Comparison of ENCODE assay signal across 12 mouse cellular contexts in genomic region chr4:140787414-140787813, GRCm38 (mm10). TPM values are rescaled to one million over a fixed set of nuclear protein-coding genes. Genes with fewer than 3 reads are reported as not detected.
DNase-seq lines count a peak whose midpoint lies in the region; ATAC-seq and TF ChIP-seq lines count a peak whose summit lies in the region.
"Had no signal": no experiment of that assay in that cellular context is flagged by ENCODE, and none has a peak within 500 bp of the region (broad histone marks: within the 10 kb centered on the region; RNA-seq: fewer than 3 reads in every experiment).

No protein-coding gene starts in this region.

- no peaks in the 10 kb centered on the region for H3K27me3 ChIP-seq in heart, postnatal 0 days (ENCODE audit: control insufficient read depth, insufficient read depth, low read length)
- H3K27me3 ChIP-seq in liver, embryonic 15.5 days: no peaks in the 10 kb centered on the region
- H3K27me3 ChIP-seq in myocyte (ENCODE audit: control insufficient read depth, insufficient read depth, insufficient read length): peaks cover 4% of the 10 kb centered on the region
- H3K27me3 ChIP-seq: forebrain, embryonic 15.5 days had no signal

- no peak overlapping the region for H3ac ChIP-seq in myocyte (ENCODE audit: control insufficient read depth, insufficient read length)

- peak; percentile 27 for DNase-seq in thymus, postnatal 0 days (ENCODE audit: low spot score)
- no peak for DNase-seq in thymus, postnatal 14 days
- DNase-seq in heart, postnatal 0 days (ENCODE audit: low spot score): peak; percentile 33
- no peak for DNase-seq in left cerebral cortex, adult 18-20 months (ENCODE audit: low spot score in 2 of 2)
- no peak for DNase-seq in ovary, postnatal 36 days (ENCODE audit: low spot score)

- no peak overlapping the region for H3K9ac ChIP-seq in heart, postnatal 0 days (replicated peaks; ENCODE audit: low read depth, low read length)
- H3K9ac ChIP-seq in liver, embryonic 15.5 days: no peak overlapping the region
- H3K9ac ChIP-seq: forebrain, embryonic 15.5 days had no signal

- no peak overlapping the region for H3K4me3 ChIP-seq in heart, postnatal 0 days (ENCODE audit: low read depth, low read length)
- H3K4me3 ChIP-seq in liver, embryonic 15.5 days (replicated peaks): no peak overlapping the region
- H3K4me3 ChIP-seq in myocyte: no peak overlapping the region
- H3K4me3 ChIP-seq: forebrain, embryonic 15.5 days had no signal

- H3K79me2 ChIP-seq in myocyte (ENCODE audit: control insufficient read depth, insufficient read depth): no peaks in the 10 kb centered on the region

- TF ChIP-seq CTCF in heart, postnatal 0 days (IDR thresholded peaks at IDR 0.05; ENCODE audit: low read depth): no peak

- 0 out of 2 replicates have a peak, but pooled peaks have one; percentile 21 for ATAC-seq in heart, postnatal 0 days (ENCODE audit: insufficient read depth, low read depth)
- peak; percentile 18; the same call in 1 of the 2 replicates for ATAC-seq in liver, embryonic 15.5 days (ENCODE audit: insufficient read depth)
- ATAC-seq: forebrain, embryonic 15.5 days had no signal

- no peaks in the 10 kb centered on the region for H3K4me1 ChIP-seq in heart, postnatal 0 days (ENCODE audit: control insufficient read depth, insufficient read depth)
- H3K4me1 ChIP-seq in liver, embryonic 15.5 days (replicated peaks): peaks cover 12% of the 10 kb centered on the region; the same call in 1 of the 2 replicates
- H3K4me1 ChIP-seq: forebrain, embryonic 15.5 days had no signal

- no peaks in the 10 kb centered on the region for H3K9me3 ChIP-seq in heart, postnatal 0 days (replicated peaks; ENCODE audit: control insufficient read depth, low read length)
- H3K9me3 ChIP-seq in liver, embryonic 15.5 days (replicated peaks): no peaks in the 10 kb centered on the region
- H3K9me3 ChIP-seq: forebrain, embryonic 15.5 days had no signal

- no peak for TF ChIP-seq EP300 in heart, postnatal 0 days (IDR thresholded peaks at IDR 0.05; ENCODE audit: low read depth)

- H3K36me3 ChIP-seq in heart, postnatal 0 days (replicated peaks; ENCODE audit: control insufficient read depth, insufficient read depth, low read length): no peaks in the 10 kb centered on the region
- H3K36me3 ChIP-seq in liver, embryonic 15.5 days (replicated peaks): no peaks in the 10 kb centered on the region
- no peaks in the 10 kb centered on the region for H3K36me3 ChIP-seq in myocyte (ENCODE audit: control insufficient read depth, insufficient read depth)
- H3K36me3 ChIP-seq: forebrain, embryonic 15.5 days; G1E had no signal

- no peak for TF ChIP-seq POLR2A in myocyte (IDR thresholded peaks at IDR 0.05; ENCODE audit: insufficient read length, low read depth)

- H3K27ac ChIP-seq in heart, postnatal 0 days (ENCODE audit: low read depth): no peak overlapping the region
- peak overlapping the region; percentile 57 for H3K27ac ChIP-seq in liver, embryonic 15.5 days (replicated peaks)
- H3K27ac ChIP-seq: forebrain, embryonic 15.5 days had no signal

- no peak overlapping the region for H3K4me2 ChIP-seq in heart, postnatal 0 days (ENCODE audit: low read depth, low read length)
- no peak overlapping the region for H3K4me2 ChIP-seq in liver, embryonic 15.5 days
- no peak overlapping the region for H3K4me2 ChIP-seq in myocyte (ENCODE audit: low read depth)
- H3K4me2 ChIP-seq: forebrain, embryonic 15.5 days; midbrain, embryonic 11.5 days had no signal

- 67% methylated on average over 4 of the region's 4 CpGs for WGBS in heart, postnatal 0 days
- 25% methylated on average over 4 of the region's 4 CpGs for WGBS in liver, embryonic 15.5 days (ENCODE audit: insufficient replicate concordance)

TF ChIP-seq in myocyte, 11 proteins besides CTCF, POLR2A, EP300 and RAD21:
- TF ChIP-seq TCF12 (IDR thresholded peaks at IDR 0.05; ENCODE audit: insufficient read depth, poor library complexity, severe bottlenecking): no peak
- 0 out of 2 replicates have a peak, but pooled peaks have one; percentile 4 for TF ChIP-seq CEBPB (IDR thresholded peaks at IDR 0.05; ENCODE audit: insufficient read depth, poor library complexity, severe bottlenecking)
- no peak for TF ChIP-seq E2F4 (IDR thresholded peaks at IDR 0.05; ENCODE audit: insufficient read depth)
- TF ChIP-seq MYOG (IDR thresholded peaks at IDR 0.05; ENCODE audit: control insufficient read depth in 1 of 3, insufficient read depth in 1 of 3, insufficient read length in 2 of 3, low read depth in 2 of 3): peak; percentile 18 to 85 (median 21)
- no peak for TF ChIP-seq USF1 (IDR thresholded peaks at IDR 0.05; ENCODE audit: low read depth)
- TF ChIP-seq TCF3 (IDR thresholded peaks at IDR 0.05; ENCODE audit: insufficient read length, low read depth): peak; percentile 55
- peak; percentile 59 to 87 (median 65) for TF ChIP-seq MYOD1 (IDR thresholded peaks at IDR 0.05; ENCODE audit: control insufficient read depth in 1 of 3, insufficient read length in 2 of 3, low read depth in 2 of 3)
- no peak for TF ChIP-seq REST (IDR thresholded peaks at IDR 0.05; ENCODE audit: insufficient read depth, insufficient read length)
- TF ChIP-seq SRF (IDR thresholded peaks at IDR 0.05; ENCODE audit: control insufficient read depth, insufficient read length, low read depth): no peak
- TF ChIP-seq MAX (IDR thresholded peaks at IDR 0.05; ENCODE audit: low read depth): no peak
- no peak for TF ChIP-seq POLR2AphosphoS2 (IDR thresholded peaks at IDR 0.05; ENCODE audit: insufficient read length, low read depth)

RNA-seq across cellular contexts. Expression of gene Padi4, which starts 13.4 kb away (rescaled TPM):
- 12.4 and 13.0 TPM in 2 replicates for polyA plus RNA-seq in thymus, postnatal 0 days (2015; fragmentation: Nextera tagmentation; extraction: Ambion mirVana)
- total RNA-seq in heart, postnatal 0 days (2014; rRNA removed; ENCODE audit: low replicate concordance): 2.4 and 2.7 TPM in 2 replicates
- 1.1 and 1.2 TPM in 2 replicates for polyA plus RNA-seq in heart, postnatal 0 days (2015; fragmentation: Nextera tagmentation; extraction: Ambion mirVana)
- polyA plus RNA-seq in liver, embryonic 15.5 days (2015; fragmentation: Nextera tagmentation; extraction: Ambion mirVana): 2.8 and 4.1 TPM in 2 replicates
- 1.4 TPM for polyA plus RNA-seq in myocyte (2012; fragmentation: generic; extraction: Trizol)
- not detected for total RNA-seq in left cerebral cortex, adult 18-20 months (2021)
- total RNA-seq: G1E had no signal

RNA-seq across cellular contexts. Expression of gene Padi3, which starts 23.0 kb away (rescaled TPM):
- 1.2 and 1.5 TPM in 2 replicates for polyA plus RNA-seq in thymus, postnatal 0 days (2015; fragmentation: Nextera tagmentation; extraction: Ambion mirVana)
- 0.04 TPM in 1 of 2 replicates, not detected in the other for total RNA-seq in heart, postnatal 0 days (2014; rRNA removed; ENCODE audit: low replicate concordance)
- 0.11 TPM in 2 replicates for polyA plus RNA-seq in heart, postnatal 0 days (2015; fragmentation: Nextera tagmentation; extraction: Ambion mirVana)
- 0.12 and 0.17 TPM in 2 replicates for polyA plus RNA-seq in liver, embryonic 15.5 days (2015; fragmentation: Nextera tagmentation; extraction: Ambion mirVana)
- polyA plus RNA-seq in myocyte (2012; fragmentation: generic; extraction: Trizol): 2.8 TPM
- not detected for total RNA-seq in left cerebral cortex, adult 18-20 months (2021)
- total RNA-seq: adrenal gland, postnatal 4 days; neutrophil, adult 5-6 weeks had no signal
- polyA plus RNA-seq: forebrain, embryonic 15.5 days; midbrain, embryonic 11.5 days had no signal

RNA-seq across cellular contexts. Expression of gene Padi6, which starts 45.0 kb away (rescaled TPM):
- 0.46 and 0.77 TPM in 2 replicates for polyA plus RNA-seq in thymus, postnatal 0 days (2015; fragmentation: Nextera tagmentation; extraction: Ambion mirVana)
- total RNA-seq in heart, postnatal 0 days (2014; rRNA removed; ENCODE audit: low replicate concordance): not detected in 2 replicates
- polyA plus RNA-seq in heart, postnatal 0 days (2015; fragmentation: Nextera tagmentation; extraction: Ambion mirVana): 0.07 TPM in 1 of 2 replicates, not detected in the other
- polyA plus RNA-seq in liver, embryonic 15.5 days (2015; fragmentation: Nextera tagmentation; extraction: Ambion mirVana): not detected in 2 replicates
- polyA plus RNA-seq in myocyte (2012; fragmentation: generic; extraction: Trizol): 0.20 TPM
- under 1 TPM in 1 of 2 experiments, not detected in 1; 0.66 TPM for total RNA-seq in left cerebral cortex, adult 18-20 months (2021)
- total RNA-seq: G1E had no signal
- polyA plus RNA-seq: G1E; midbrain, embryonic 11.5 days had no signal

RNA-seq across cellular contexts. Expression of gene Padi1, which starts 58.2 kb away (rescaled TPM):
- polyA plus RNA-seq in thymus, postnatal 0 days (2015; fragmentation: Nextera tagmentation; extraction: Ambion mirVana): 0.41 and 0.64 TPM in 2 replicates
- total RNA-seq in heart, postnatal 0 days (2014; rRNA removed; ENCODE audit: low replicate concordance): not detected in 2 replicates
- polyA plus RNA-seq in heart, postnatal 0 days (2015; fragmentation: Nextera tagmentation; extraction: Ambion mirVana): 0.04 TPM in 1 of 2 replicates, not detected in the other
- 0.02 and 0.03 TPM in 2 replicates for polyA plus RNA-seq in liver, embryonic 15.5 days (2015; fragmentation: Nextera tagmentation; extraction: Ambion mirVana)
- 0.06 TPM for polyA plus RNA-seq in myocyte (2012; fragmentation: generic; extraction: Trizol)
- total RNA-seq in left cerebral cortex, adult 18-20 months (2021): not detected
- total RNA-seq: adrenal gland, postnatal 4 days had no signal
- polyA plus RNA-seq: forebrain, embryonic 15.5 days had no signal

Comparison
In these comparisons a context has a peak if more than half of its experiments do, and no peak if none do; other contexts are left out.
1. DNase-seq: peak in thymus, postnatal 0 days (single experiment) and heart, postnatal 0 days (single experiment); none in thymus, postnatal 14 days (single experiment), left cerebral cortex, adult 18-20 months (0 of 2) and ovary, postnatal 36 days (single experiment).